Mouse (Mus musculus) telencephalon, adult 2 months (tissue): ENCODE measurements at regions not wholly inside any gene's neighbourhood (a gene's known extent, or its start where the extent isn't known, plus 50 kb on each side); places are given as distances from the start of the nearest gene placed in this dataset.

ENCODE experiments used
- DNase-seq: peaks from one replicate; pipeline ENCODE4 v3.0.0-alpha.2; 2011; ENCODE audit warnings: low read depth, low spot score

DNA sequence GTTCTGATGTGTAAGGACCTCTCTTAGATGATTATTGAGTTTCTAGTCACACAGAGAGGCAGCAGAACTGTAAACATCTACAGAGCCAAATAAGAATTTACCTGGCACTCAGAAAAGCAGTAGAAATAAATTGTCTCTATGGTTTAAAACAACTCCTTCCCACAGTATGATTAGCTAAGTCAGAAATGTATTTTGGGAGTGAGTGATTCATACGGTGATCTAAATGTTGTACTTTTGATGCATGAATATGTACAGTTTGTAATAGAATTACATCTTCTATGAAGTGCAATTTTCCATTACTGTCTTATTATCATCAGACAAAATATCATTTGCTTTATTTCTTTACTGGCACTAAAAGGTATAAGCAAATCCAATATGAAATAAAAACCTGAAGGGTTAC is 489.8 kb upstream of the Atp2b1 start:
- peak; percentile 38 for DNase-seq

DNA sequence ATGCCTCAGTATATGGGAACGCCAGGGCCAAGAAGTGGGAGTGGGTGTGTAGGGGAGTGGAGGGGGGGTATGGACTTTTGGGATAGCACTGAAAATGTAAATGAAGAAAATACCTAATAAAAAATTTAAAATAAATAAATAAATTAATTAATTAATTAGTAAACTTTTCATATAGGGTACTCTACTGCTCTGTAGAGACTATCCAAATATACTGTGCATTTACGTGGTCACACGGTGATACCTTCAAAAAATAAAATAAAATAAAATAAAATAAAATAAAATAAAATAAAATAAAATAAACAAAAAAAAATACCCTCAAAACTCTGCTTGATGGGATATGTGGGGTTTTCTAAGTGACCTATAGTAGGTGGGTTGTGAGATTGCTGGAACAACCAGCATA is 479.2 kb upstream of the Atp2b1 start:
- DNase-seq, result no peak

DNA sequence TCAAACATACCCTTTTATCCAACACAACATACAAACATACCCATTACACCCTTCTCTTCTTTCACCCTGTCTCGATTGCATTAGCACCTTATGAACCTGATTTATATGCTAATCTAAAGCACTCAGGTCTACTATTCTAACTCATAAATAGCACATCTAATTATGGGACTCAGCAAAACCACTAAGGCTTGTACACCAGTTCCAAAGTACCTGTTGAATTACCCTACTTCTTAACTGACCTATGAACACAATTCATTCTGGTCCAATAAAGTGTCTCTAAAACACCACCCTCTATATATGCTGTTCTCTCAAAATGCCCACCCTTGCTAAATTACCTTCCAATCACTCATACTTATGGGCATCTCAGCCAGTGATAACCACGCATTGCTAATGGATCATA is 452.7 kb upstream of the Atp2b1 start:
- no peak for DNase-seq

DNA sequence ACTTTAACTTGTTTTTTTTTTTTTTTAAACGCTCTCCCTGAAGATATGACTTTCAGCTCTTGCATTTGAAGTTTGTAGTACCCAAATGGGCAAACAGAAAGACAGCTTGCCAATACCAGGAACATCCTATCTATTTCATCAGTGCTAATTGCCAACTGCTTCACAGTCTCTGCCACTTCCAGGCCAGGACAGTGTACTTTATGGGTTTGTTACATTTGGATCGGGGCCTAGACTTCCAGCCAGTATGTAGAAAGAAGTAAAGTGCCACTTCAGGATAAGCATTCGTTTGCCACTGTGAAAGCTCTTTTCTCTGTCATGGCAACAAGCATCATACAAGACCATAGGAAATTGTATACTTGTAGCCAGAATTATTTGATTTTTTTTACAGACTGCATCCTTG is 439.6 kb upstream of the Atp2b1 start:
- no peak for DNase-seq

DNA sequence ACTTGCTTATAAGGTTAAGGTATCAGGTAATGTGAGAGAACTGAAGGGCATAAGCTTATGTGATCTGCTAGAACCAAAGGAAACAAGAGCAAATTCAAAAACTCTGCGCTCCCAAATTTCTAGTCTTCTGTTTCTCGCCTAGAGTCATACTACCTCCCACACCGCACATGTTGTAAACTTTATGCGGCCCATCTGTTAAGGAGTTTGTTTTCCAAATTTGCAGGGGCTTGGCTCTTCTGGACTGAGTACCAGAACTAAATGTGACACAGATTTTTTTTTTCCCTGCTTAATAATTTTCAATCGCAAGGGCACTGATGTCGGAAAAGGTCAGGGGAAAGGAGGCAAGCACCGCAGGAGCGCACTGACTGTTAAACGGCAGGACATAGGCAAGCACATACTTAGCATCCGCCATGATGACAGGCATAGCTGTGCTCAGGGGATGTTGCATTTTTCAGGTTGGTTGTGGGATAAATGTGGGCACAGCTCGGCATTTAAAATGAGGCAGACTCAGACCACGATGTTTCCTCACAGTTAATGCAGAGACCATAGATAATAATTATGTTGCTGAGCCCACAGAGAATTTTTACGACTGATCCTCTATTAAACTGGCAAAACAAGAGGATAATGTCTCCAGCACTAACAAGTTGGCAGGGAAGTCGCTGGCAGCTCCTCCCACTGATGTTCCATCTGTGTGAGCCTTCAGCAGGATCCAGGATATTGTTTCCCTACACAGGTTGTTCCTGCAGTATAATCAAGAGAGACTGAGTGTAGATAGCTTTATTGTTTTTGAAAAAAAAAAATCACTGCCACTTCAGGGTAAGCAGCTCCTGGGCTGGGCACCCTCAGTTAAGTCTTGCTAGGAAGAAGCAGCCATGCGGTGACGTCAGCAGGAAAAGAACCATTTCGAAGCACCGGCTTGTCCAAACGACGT is 428.2 kb upstream of the Atp2b1 start:
- DNase-seq, result peak; percentile 87

DNA sequence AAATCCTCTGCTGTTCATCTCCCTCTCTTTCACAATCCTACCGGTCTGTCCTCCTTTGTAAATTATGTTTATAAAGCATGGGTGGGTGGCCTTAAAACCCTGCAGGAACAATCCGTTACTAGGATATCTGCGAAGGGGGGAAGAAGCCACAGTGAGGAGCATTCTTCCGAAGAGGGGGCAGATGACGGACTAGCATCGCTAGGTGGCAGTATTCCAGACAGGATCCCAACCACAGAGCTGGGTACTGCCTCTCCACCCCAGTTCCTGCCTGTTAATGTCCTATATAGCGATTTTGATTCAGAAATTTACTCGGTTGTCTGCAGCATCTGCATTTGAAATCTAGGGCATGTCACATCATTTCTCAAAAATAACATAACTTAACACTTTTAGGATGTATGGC is 419.9 kb upstream of the Atp2b1 start:
- DNase-seq, result no peak

DNA sequence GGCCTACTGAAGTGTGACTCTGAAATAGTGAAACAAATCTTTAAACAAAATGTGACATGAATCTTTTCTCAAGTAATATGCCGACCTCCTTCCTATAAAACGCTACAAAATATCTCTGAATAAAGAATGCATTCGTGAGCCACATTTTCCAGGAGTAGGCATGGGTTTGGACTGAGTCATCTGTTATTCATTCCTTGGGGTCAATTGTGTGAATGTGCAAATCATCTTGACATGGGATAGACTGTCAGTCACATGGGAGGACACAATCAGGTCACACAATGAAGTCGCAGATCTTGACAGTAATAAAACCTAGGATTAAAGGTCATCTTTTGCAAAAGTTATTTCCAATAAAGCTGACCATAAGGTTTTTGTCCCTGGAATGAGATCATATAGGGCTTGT is 418.0 kb upstream of the Atp2b1 start:
- DNase-seq, result no peak

DNA sequence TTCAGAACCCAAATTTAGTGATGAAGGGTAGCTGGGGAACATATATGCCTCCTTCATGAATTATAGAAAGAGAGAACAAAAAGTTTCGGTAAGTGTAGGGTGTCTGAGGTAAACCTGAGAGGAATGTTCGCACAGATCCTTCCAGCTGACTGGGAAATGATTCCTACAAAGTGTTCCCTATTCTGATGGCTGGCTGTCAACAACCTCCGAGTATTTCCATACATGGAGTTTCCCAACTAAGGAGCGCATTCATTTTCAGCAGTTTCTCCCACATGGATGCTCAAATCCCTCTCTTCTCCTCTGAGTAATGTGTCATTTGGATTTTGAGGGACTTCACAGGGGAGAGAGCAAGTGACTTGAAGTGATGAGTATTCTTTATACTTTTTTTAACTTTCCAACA is 413.9 kb upstream of the Atp2b1 start:
- DNase-seq, result no peak

DNA sequence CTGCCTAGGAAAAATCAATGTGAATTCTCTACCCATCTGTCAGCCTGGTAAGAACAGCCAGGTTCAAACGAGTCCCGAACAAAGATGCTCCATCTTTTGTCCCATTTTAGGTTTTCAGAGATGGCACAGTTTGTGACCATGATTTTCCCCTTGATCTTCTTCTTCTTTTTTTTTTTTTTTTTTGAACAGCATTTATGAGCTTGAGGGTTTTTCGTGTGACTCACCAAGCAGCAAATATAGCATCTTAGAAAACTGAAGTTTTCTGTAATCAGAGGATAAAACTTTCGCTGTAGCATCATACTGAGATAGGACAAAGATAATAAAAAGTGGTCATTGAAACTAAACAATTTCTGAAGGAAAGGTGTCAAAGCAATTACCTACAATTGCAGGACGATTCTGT is 412.6 kb upstream of the Atp2b1 start:
- DNase-seq, result no peak

DNA sequence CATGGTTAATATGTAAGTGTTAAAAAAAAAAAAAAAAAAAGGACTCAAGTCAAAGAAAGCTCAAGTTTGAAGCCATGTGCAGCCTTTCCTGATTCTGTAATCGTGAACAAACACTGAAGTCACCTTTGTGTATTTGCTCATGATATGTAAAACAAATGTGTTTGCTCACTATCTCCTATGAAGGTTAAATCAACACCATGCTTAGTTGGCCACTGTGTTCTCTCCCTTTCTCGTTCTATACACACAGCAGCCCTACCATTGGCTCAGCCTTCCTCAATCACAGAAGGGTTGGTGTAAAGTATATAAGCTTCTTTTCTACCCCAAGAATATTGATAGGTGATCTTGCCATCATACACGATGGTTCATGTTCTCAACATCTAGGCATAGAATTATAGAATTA is 409.7 kb upstream of the Atp2b1 start:
- no peak for DNase-seq

DNA sequence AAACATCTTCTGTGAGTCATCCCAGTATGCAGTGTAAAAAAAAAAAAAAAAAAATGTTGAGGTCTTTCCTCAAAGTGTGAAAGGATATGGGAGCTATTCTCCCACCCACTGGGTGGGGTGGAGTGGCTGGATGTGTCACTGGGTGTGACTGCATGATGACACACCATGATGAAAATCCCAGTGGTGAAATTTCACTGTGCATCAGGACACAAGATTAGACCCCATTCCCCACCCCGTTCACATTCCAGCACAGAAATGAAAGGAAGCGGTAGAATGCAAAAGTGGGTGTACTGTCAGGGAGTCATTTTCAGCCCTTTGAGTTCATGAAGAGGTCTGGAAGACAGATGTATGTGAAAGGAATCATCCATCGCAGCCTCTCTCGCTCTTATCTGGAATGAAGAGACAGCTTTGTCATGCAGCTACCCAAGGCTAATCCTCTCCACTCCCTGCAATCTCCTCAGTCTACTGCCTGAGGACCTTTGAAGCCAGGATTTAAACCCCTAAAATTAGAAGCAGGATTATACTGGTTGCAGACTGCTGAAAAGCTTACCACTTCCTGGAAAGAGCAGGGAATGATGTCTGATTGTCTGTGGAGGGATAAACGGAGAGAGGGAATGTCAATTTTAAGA is 405.6 kb upstream of the Atp2b1 start:
- no peak for DNase-seq

DNA sequence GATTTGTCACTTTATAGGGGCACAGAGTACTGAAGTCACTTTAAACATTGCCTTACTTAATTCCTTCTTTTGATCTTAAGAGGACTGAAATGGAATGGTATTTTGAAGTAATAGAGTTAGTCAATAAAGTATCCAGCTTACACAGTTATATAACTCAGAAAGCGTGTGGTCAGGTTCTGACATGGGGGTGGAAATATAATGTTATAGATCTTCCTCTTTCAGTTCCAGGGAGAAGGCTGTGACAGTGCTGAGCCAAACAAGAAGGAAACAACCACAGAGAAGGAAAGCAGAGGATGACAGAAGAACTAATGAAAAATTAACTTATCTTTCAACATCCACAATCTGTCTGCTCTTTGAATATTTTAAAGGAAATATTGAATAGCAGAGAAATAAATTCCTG is 399.4 kb upstream of the Atp2b1 start:
- DNase-seq, result no peak

DNA sequence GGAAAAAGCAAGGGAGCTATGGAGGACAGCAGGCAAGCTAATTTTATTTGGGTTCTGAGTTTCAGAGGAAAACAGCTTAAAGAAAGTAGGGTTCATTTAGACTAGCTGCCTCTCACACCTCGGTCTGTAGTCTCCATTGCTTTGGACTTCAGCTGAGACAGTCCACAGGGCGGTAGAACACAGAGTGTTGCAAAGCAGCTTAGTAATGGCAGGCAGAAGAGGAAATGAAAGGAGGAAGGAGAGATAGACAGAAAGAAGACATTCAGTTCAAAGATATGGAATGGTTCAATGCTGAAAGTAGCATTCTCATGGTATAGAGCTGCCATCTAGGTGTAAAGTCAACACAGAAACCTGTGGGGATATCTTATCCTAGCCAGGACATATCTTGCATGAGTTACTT is 396.6 kb upstream of the Atp2b1 start:
- no peak for DNase-seq

DNA sequence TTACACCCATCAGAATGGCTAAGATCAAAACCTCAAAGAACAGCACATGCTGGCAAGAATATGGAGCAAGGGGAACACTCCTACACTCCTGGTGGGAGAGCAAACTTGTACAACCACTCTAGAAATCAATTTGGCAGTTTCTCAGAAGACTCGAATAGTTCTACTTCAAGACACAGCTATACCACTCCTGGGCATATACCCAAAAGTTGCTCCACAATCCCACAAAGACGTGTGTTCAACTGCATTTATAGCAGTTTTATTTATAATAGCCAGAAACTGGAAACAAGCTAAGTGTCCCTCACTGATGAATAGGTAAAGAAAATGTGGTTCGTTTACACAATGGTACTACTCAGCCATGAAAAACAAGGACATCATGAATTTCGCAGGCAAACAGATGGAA is 384.6 kb upstream of the Atp2b1 start:
- DNase-seq, result peak; percentile 75

DNA sequence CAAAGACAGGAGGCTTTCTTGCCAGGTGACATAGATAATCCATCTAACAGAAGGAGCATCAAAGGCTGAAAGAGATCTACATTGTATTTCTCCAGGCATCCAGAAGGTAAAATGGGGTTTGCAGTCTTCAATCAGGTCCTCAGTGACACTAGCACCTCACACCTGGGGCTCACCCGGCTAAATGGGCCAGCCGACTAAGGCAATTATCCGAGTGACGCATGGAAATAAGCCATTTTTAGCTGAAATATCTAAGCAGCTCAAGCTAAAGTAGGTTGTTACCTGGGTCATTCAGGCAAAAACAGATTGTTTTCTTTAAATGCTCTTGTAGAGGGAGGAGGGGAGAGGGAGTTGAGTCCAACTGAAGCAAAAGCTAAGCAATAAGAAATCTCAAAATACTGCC is 382.8 kb upstream of the Atp2b1 start:
- no peak for DNase-seq

DNA sequence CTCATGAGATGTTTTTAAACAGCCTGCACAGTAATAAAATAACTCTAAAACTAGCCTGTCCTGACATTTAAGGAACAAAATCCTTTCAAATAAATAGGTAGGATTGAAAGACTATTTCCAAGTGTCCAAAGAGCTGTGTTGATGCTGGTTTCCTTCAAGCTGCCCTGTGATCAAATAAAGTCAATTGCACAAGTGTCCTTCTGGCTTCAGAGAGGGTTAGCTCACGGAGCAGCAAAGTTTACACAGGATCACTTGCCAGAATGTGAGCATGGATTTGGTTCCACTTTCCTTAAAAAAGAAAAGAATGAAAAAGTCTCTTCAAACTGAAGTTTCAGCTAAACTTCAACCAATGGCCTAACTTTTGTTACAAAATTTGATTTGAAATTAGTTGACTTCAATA is 375.5 kb upstream of the Atp2b1 start:
- no peak for DNase-seq

DNA sequence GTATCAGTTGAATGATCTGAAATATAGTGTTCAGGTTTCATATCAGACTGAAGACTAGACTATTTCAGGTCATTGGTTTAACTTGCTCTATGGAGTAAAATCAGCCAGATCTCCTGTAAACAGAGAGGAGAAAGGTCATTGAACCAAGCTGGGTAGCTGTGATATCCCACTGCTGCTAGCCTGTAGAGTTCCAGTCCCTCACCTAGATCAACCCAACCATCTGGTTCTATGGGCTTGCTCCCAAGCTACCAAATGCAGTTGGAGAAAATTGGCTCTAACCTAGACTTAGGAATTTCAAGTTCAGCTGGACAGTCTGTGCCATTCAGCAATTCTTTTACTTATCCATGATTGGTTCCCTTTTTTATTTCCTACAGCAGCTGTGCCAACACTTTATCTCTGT is 373.1 kb upstream of the Atp2b1 start:
- DNase-seq, result no peak

DNA sequence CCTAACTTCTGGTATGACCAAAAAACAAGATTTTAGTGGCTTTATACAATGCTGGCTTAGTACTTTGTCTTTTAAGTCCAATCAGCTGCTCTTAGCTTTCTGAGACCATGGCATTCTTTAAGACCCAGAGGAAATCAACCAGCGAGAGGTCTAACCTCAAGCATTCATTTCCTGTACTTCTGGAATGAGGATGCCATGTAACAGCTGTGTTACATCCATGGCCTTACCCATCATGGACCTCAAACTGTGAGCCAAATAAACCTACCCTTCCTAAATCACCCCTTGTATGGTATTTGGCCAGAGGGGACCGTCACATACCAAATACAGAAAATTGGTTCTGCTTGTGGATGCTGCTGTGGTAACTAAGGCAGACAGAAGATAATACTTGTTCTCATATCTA is 372.1 kb upstream of the Atp2b1 start:
- no peak for DNase-seq

DNA sequence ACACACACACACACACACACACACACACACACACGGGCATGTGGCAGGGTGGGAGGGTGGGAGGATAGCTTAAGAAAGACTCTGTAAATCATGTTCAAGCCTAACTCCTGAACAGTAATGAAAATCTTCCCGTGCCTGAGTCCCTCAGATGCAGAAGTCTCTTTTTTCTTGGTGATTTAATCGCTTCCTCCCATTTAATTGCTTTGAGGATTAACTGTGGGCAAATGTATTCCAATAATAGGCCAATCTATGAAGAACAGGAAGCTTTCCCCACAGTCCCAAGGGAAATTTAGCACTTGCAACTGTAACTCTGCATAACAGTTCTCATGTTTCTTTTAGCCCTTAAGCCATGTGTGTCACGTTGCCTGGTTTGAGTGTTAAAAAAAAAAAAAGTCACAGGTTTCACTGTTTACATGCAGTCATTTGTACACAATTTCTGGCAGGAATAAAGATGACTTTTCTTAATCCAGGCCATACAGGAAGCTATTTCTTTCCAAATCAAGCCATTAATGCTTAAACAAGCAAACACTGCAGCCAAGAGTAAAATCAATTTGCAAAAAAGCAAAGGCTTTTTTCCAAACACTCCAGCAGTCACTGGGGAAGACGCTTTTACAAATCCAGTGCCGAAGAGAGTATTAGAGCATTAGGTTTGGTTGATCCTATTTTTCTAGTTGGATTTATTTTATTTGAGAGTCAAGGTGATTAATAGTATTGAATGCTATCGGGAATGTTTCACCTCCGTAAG is 370.8 kb upstream of the Atp2b1 start:
- no peak for DNase-seq

DNA sequence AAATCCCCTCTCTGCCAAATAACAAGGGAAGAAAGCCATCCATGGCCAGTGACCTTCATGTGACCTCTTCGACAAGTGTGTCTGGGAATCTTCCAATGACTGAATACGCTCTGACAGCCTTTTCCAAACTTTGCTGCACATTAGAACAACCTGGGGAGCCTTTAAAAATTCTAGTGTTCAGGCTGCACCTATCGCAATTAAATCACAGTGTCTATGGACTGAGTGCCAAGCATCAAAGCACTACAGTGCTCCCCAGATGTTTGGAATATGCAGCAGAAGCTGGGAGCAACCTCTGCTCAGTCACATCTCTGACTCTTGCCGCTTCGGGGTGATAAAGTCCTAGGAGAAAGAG is 370.2 kb upstream of the Atp2b1 start:
- DNase-seq, result no peak

DNA sequence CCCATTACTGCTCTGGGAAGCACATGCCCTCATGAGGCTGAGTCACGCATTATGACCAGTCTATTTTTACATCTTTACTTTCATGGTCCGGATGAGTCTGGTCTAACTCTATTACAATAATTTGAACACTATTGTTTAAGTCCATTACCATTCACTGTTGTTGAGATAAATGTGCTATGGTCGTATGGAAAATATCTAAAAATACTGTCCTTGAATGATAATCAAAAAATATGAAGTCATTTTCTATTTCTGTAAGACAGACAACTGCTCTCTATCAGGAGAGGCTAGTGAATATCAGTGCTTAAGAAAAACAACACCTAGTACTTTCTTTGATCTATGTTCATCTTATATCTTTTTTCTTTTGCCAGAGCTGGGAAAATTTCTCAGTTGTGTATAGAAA is 359.6 kb upstream of the Atp2b1 start:
- no peak for DNase-seq

DNA sequence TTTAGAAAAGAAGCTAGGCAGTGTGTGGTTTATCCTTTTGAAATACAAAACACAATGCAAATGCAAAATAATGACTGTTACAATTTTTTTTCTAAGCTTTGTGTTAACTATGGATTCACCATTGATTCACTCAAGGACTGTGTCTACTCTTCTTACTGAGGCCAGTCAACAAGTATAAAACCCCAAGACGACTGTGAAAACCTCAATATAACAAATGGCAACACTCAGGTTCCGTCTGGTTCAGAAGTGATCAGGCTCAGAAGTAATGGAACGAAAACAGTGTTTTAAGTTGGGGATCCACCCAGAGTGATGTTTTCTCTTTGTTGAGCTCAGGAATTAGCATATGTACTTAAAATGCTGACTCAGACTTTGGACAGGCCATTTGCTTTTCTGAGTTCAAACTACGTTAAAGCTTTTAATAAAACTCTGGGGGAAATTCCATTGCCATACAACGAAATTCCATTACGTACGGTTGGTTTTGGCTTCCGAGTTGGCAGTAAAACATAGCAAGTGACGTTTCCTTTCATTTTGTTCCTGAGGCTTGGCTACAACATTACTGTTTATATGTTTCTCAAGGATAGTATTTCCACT is 356.6 kb upstream of the Atp2b1 start:
- no peak for DNase-seq
